Mouse (Mus musculus) 3134 (cell line): ENCODE data around the gene Grhl3.
A peak's percentile ranks its signal among the peaks of the same experiment; 100 is the strongest.
"Not testable (repeated sequence)": the region's sequence is repeated elsewhere in the genome, so short reads cannot be mapped to it uniquely, and the experiment has no call there.

ENCODE experiments used
- DNase-seq: peaks from one replicate; pipeline ENCODE4 v3.0.0-alpha.2; 2011; ENCODE audit warnings: low spot score; ENCODE audit not compliant: insufficient read length; ENCODE audit errors: extremely low read depth

The Grhl3 gene

GRCm38 (mm10) chr4:135573251-135573808, at the start of gene Grhl3:
TSS of gene Grhl3 (minus strand) at chr4:135573630.
- no peak for DNase-seq

GRCm38 (mm10) chr4:135622290-135622689, 48.9 kb upstream of the Grhl3 start:
- no peak for DNase-seq

- DNase-seq, result no peak
Observed at GRCm38 (mm10) chr4:135620461-135620860, 47.0 kb upstream of the Grhl3 start.

GRCm38 (mm10) chr4:135617783-135618470, 44.5 kb upstream of the Grhl3 start:
- no peak for DNase-seq

- DNase-seq, result no peak
Observed at GRCm38 (mm10) chr4:135617038-135617437, 43.6 kb upstream of the Grhl3 start.

GRCm38 (mm10) chr4:135615307-135615706, 41.9 kb upstream of the Grhl3 start:
- not testable (repeated sequence) for DNase-seq

- DNase-seq, result no peak
Observed at GRCm38 (mm10) chr4:135609986-135610385, 36.6 kb upstream of the Grhl3 start.

- DNase-seq, result no peak
Observed at GRCm38 (mm10) chr4:135607979-135608885, 34.8 kb upstream of the Grhl3 start.

GRCm38 (mm10) chr4:135606271-135606670, 32.8 kb upstream of the Grhl3 start:
- DNase-seq, result no peak

GRCm38 (mm10) chr4:135601530-135601929, 28.1 kb upstream of the Grhl3 start:
- DNase-seq, result peak; percentile 39

GRCm38 (mm10) chr4:135599497-135600182, 26.2 kb upstream of the Grhl3 start:
- no peak for DNase-seq

GRCm38 (mm10) chr4:135598998-135599397, 25.6 kb upstream of the Grhl3 start:
- DNase-seq, result no peak

- DNase-seq, result no peak
Observed at GRCm38 (mm10) chr4:135597571-135597970, 24.1 kb upstream of the Grhl3 start.

GRCm38 (mm10) chr4:135595943-135596342, 22.5 kb upstream of the Grhl3 start:
- no peak for DNase-seq

GRCm38 (mm10) chr4:135591610-135592304, 18.3 kb upstream of the Grhl3 start:
- no peak for DNase-seq

GRCm38 (mm10) chr4:135591086-135591485, 17.7 kb upstream of the Grhl3 start:
- DNase-seq, result no peak

GRCm38 (mm10) chr4:135584838-135585237, 11.4 kb upstream of the Grhl3 start:
- DNase-seq, result no peak

GRCm38 (mm10) chr4:135581222-135581910, 7.9 kb upstream of the Grhl3 start:
- DNase-seq, result no peak

GRCm38 (mm10) chr4:135579695-135580094, 6.3 kb upstream of the Grhl3 start:
- DNase-seq, result no peak

GRCm38 (mm10) chr4:135578490-135578889, 5.1 kb upstream of the Grhl3 start:
- DNase-seq, result no peak
